Mouse (Mus musculus): ENCODE measurements at regions not wholly inside any gene's neighbourhood (a gene's known extent, or its start where the extent isn't known, plus 50 kb on each side); places are given as distances from the start of the nearest gene placed in this dataset.

DNA sequence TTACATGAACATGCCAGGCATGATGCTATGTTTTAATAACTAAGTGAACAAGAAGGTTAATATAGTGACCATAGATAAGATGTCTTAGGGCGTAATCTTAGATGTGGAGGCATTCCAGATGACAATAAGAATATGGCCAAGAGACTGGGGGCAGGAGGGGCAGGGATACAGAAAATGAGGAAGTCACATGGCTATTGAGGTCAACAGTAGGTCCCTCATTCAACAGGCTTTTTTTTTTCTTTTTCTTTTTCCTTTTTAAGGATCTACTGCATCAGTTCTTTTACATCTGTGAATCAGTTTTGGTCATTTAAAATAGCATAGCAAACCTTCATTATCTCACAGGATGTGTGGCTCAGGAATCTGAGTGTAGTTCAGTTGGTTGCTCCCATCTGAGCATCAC is 80.4 kb upstream of the Tmem164 start:
- Histone ChIP-seq H3K4me1 (replicated peaks; ENCODE audit: control insufficient read depth, insufficient read depth, low read length) (no peaks in the 10 kb centered on the region), H3K9me3 (ENCODE audit: control insufficient read depth, low read length) (no peaks in the 10 kb centered on the region), H3K27me3 (replicated peaks; ENCODE audit: control insufficient read depth, insufficient read depth, low read length) (no peaks in the 10 kb centered on the region), H3K27ac (ENCODE audit: low read length) (no peak overlapping the region), H3K9ac (replicated peaks; ENCODE audit: low read depth, low read length) (no peak overlapping the region), H3K4me3 (replicated peaks; ENCODE audit: low read length) (no peak overlapping the region), H3K36me3 (ENCODE audit: control insufficient read depth, insufficient read depth) (no peaks in the 10 kb centered on the region), H3K4me2 (ENCODE audit: low read length) (no peak overlapping the region)
- 88% methylated on average over 1 of the region's 1 CpGs for WGBS
- ATAC-seq, result no peak

DNA sequence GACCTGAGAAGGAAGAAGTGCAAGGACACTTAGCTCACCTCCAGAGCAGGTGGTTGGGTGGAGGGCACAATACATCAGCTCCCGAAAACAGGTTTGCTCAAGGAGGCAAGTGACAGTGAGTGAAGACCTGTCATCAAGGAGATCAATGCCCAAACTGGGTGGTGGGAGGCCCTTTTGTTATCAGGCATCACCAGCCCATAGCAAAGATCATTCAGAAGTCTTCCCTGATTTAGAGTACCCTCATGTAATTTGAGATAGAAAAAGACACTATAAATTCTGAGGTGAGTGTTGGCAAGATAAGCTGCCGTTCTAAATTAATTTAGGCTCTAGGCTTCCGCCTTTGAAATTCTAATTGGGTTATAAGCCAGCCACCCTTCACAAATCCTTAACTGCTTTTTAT is 76.1 kb upstream of the Tmem164 start:
- Histone ChIP-seq H3K9me3 (ENCODE audit: control insufficient read depth, low read length) (no peaks in the 10 kb centered on the region), H3K9ac (replicated peaks; ENCODE audit: low read depth, low read length) (no peak overlapping the region), H3K36me3 (ENCODE audit: control insufficient read depth, insufficient read depth) (no peaks in the 10 kb centered on the region), H3K4me1 (replicated peaks; ENCODE audit: control insufficient read depth, insufficient read depth, low read length) (no peaks in the 10 kb centered on the region), H3K4me3 (replicated peaks; ENCODE audit: low read length) (no peak overlapping the region), H3K27me3 (replicated peaks; ENCODE audit: control insufficient read depth, insufficient read depth, low read length) (0 out of 2 replicates have a peak, but pooled peaks cover under 1% of the 10 kb centered on the region), H3K27ac (ENCODE audit: low read length) (no peak overlapping the region), H3K4me2 (ENCODE audit: low read length) (no peak overlapping the region)
- ATAC-seq, result no peak
- 71% methylated on average over 3 of the region's 3 CpGs for WGBS

DNA sequence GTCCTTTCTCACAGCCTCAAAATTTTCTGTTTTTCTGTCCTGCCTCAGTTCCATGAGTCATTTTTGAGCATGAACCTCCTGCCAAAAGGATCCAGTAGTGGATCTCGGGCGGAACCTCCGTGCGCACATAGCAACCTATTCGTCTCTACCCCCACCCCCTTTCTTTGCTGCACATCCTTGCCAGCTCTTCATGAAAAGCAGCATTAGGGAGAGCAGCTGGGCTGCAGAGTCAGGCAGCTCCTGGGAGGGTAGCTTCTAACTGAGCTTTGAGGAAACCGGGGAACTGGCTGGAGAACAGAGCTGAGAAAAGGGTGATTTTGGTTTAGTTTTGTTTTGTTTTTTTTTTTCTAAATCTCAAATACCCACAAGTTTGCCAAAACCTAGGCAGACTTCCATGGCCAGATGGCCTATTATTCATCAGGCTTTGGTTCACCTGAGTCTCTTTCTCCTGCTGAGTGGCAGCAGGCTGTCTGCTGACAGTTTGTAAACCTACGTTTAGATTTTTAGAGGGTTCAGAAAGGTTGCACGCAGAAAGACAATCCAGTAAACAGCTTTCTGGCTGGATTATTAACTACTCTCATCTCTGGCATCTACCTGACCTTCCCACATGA is 74.5 kb upstream of the Tmem164 start:
- Histone ChIP-seq H3K36me3 (ENCODE audit: control insufficient read depth, insufficient read depth) (no peaks in the 10 kb centered on the region), H3K9me3 (ENCODE audit: control insufficient read depth, low read length) (no peaks in the 10 kb centered on the region), H3K9ac (replicated peaks; ENCODE audit: low read depth, low read length) (no peak overlapping the region), H3K4me3 (replicated peaks; ENCODE audit: low read length) (no peak overlapping the region), H3K4me1 (replicated peaks; ENCODE audit: control insufficient read depth, insufficient read depth, low read length) (no peaks in the 10 kb centered on the region), H3K27ac (ENCODE audit: low read length) (no peak overlapping the region), H3K27me3 (replicated peaks; ENCODE audit: control insufficient read depth, insufficient read depth, low read length) (0 out of 2 replicates have a peak, but pooled peaks cover 3% of the 10 kb centered on the region), H3K4me2 (ENCODE audit: low read length) (no peak overlapping the region)
- WGBS, result 81% methylated on average over 8 of the region's 8 CpGs
- ATAC-seq, result no peak

DNA sequence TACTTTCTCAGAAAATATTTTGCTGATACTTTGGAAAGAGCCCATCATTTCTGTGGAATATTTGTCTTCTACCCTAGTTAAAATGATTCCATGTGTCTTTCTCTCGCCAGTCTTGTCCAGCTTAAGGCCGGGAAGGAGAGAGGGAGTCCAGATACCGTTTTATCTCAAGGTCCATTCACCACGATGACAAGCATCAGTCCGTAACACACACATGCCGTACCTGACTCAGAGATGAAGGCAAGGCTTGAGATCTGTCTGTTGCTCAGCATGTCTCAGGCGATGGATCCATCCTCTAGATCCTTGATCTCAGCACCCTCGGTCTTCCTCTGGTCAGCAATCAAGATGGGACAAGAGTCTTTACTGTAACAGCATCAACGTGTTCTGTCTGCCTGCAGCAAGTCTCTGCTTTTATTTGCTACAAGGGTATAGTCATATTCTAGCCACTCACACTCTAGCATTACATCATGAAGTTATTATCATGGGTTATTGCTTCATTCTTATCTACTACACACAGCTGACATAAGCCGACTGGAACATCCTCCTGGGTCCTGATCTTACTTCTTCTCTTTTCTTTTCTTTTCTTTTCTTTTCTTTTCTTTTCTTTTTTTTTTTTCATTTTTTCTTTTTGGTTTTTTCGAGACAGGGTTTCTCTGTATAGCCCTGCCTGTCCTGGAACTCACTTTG is 64.9 kb upstream of the Tmem164 start:
- Histone ChIP-seq H3K4me1 (replicated peaks; ENCODE audit: control insufficient read depth, insufficient read depth, low read length) (no peaks in the 10 kb centered on the region), H3K27me3 (replicated peaks; ENCODE audit: control insufficient read depth, insufficient read depth, low read length) (no peaks in the 10 kb centered on the region), H3K4me2 (ENCODE audit: low read length) (no peak overlapping the region), H3K9me3 (ENCODE audit: control insufficient read depth, low read length) (no peaks in the 10 kb centered on the region; the same call in 1 of the 2 replicates), H3K4me3 (replicated peaks; ENCODE audit: low read length) (no peak overlapping the region), H3K9ac (replicated peaks; ENCODE audit: low read depth, low read length) (no peak overlapping the region), H3K36me3 (ENCODE audit: control insufficient read depth, insufficient read depth) (no peaks in the 10 kb centered on the region), H3K27ac (ENCODE audit: low read length) (no peak overlapping the region)
- 93% methylated on average over 11 of the region's 11 CpGs for WGBS
- ATAC-seq, result no peak

DNA sequence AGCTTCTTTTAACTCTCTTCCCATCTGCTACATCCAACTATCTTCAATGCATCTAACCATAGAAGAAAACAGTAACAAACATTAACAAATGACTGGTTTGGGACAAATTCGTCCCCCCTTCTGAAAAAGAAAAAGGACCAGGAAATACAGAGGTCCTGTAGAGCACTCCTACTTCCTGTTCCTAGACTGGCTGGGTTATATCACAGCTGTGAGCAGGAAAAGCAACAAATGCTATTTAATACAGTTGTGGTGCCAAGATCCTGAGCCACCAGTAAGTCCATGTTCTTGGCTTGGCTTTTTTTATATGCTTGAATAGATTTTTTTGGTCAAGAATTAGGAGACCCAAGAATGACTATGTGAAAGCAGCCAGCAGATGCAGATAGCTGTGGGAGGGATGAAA is 62.8 kb upstream of the Tmem164 start:
- H3K27ac ChIP-seq (ENCODE audit: low read length), result no peak overlapping the region

DNA sequence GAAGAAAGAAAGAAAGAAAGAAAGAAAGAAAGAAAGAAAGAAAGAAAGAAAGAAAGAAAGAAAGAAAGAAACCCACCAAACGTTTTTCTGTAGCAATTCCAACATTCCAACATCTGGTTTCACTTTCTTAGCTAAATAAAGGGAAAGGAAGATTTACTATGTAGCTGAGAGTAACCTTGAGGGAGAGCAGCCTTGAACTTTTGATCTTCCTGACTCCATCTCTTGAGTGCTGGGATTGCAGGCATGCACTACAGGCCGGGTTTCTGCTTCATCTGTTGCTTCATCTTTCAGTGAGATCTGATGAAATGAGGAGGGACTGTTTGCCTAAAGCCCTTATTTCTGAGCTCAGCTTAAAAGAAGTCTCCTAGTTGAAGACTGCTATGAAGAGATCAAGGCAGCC is 57.8 kb upstream of the Tmem164 start:
- no peak for ATAC-seq
- peaks cover 1% of the 10 kb centered on the region; the same call in 1 of the 2 replicates for H3K27me3 ChIP-seq (replicated peaks; ENCODE audit: control insufficient read depth, insufficient read depth, low read length)
- H3K36me3 ChIP-seq (ENCODE audit: control insufficient read depth, insufficient read depth), result no peaks in the 10 kb centered on the region
- no peaks in the 10 kb centered on the region; the same call in 1 of the 2 replicates for H3K9me3 ChIP-seq (ENCODE audit: control insufficient read depth, low read length)
- H3K4me1 ChIP-seq (replicated peaks; ENCODE audit: control insufficient read depth, insufficient read depth, low read length), result no peaks in the 10 kb centered on the region
- WGBS, result 52% methylated on average over 2 of the region's 2 CpGs
- H3K4me3 ChIP-seq (replicated peaks; ENCODE audit: low read length), result no peak overlapping the region
- H3K27ac ChIP-seq (ENCODE audit: low read length), result no peak overlapping the region
- no peak overlapping the region for H3K9ac ChIP-seq (replicated peaks; ENCODE audit: low read depth, low read length)
- no peak overlapping the region for H3K4me2 ChIP-seq (ENCODE audit: low read length)

More for the DNA sequence above, 62.8 kb upstream of the Tmem164 start:
- Histone ChIP-seq H3K4me3 (replicated peaks; ENCODE audit: low read length) (no peak overlapping the region), H3K9ac (replicated peaks; ENCODE audit: low read depth, low read length) (no peak overlapping the region), H3K9me3 (ENCODE audit: control insufficient read depth, low read length) (no peaks in the 10 kb centered on the region; the same call in 1 of the 2 replicates), H3K36me3 (ENCODE audit: control insufficient read depth, insufficient read depth) (no peaks in the 10 kb centered on the region), H3K4me1 (replicated peaks; ENCODE audit: control insufficient read depth, insufficient read depth, low read length) (no peaks in the 10 kb centered on the region), H3K27me3 (replicated peaks; ENCODE audit: control insufficient read depth, insufficient read depth, low read length) (no peaks in the 10 kb centered on the region), H3K4me2 (ENCODE audit: low read length) (no peak overlapping the region)
- 59% methylated on average over 1 of the region's 1 CpGs for WGBS
- ATAC-seq, result no peak

DNA sequence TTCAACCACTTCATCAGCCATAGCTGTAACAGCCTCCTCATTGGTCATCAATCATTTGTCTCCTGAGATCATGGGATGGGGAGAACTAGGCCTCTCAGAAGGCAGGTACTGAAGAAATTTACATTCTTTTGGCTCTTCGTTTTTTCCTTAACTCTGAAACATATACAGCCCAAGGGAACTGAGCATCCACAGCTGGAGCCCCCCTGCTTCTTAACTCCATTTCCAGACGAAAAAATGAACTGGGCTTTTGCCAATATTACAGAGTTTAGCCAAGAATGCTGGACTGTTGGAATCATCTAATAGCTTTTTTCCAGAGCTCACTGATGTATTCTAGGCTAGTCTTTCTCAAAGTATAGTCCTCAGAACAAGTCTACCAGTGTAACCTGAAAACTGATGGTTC is 57.3 kb upstream of the Tmem164 start:
- H3K9ac ChIP-seq (replicated peaks; ENCODE audit: low read depth, low read length), result no peak overlapping the region
- H3K36me3 ChIP-seq (ENCODE audit: control insufficient read depth, insufficient read depth), result no peaks in the 10 kb centered on the region
- no peaks in the 10 kb centered on the region for H3K4me1 ChIP-seq (replicated peaks; ENCODE audit: control insufficient read depth, insufficient read depth, low read length)
- H3K9me3 ChIP-seq (ENCODE audit: control insufficient read depth, low read length), result no peaks in the 10 kb centered on the region; the same call in 1 of the 2 replicates
- H3K4me2 ChIP-seq (ENCODE audit: low read length), result no peak overlapping the region
- H3K27me3 ChIP-seq (replicated peaks; ENCODE audit: control insufficient read depth, insufficient read depth, low read length), result peaks cover 2% of the 10 kb centered on the region; the same call in 1 of the 2 replicates
- no peak overlapping the region for H3K27ac ChIP-seq (ENCODE audit: low read length)
- ATAC-seq, result no peak
- H3K4me3 ChIP-seq (replicated peaks; ENCODE audit: low read length), result no peak overlapping the region
- 52% methylated on average over 2 of the region's 2 CpGs for WGBS

All from forebrain, embryonic 16.5 days (tissue).